Mouse (Mus musculus) cerebellum, adult 2 months (tissue): ENCODE measurements around the gene Galk1. TPM values are rescaled to one million over a fixed set of nuclear protein-coding genes. Genes with fewer than 3 reads are reported as not detected.

Source experiments
- DNase-seq, 2 experiments: peaks; one replicate each; pipeline ENCODE4 v3.0.0; 2021
- H3K27ac ChIP-seq: fragments of 200-500 bp; 2 replicates; pipeline ENCODE4 v1.5.1; 2012; ENCODE audit warnings: low read length, control low read depth, inconsistent platforms; ENCODE audit not compliant: insufficient read depth
- H3K27me3 ChIP-seq: fragments of 200-500 bp; 2 replicates; pipeline ENCODE4 v1.6.1; 2012; ENCODE audit warnings: inconsistent platforms, mild to moderate bottlenecking, low read length, moderate library complexity; ENCODE audit not compliant: control insufficient read depth, insufficient read depth
- H3K4me1 ChIP-seq: fragments of 200-500 bp; 2 replicates; pipeline ENCODE4 v1.6.1; 2011; ENCODE audit warnings: low read length; ENCODE audit not compliant: control insufficient read depth, insufficient read depth
- H3K4me3 ChIP-seq: fragments of 200-500 bp; replicated peaks from 2 replicates; pipeline ENCODE3; 2011; ENCODE audit warnings: mild to moderate bottlenecking, low read depth, low read length, control low read depth; ENCODE audit not compliant: insufficient read depth
- CTCF ChIP-seq: fragments of 200-500 bp; IDR thresholded peaks from 2 replicates; pipeline ENCODE4 v1.5.1; 2011; ENCODE audit warnings: low read depth, mild to moderate bottlenecking, control low read depth, low read length, moderate library complexity, borderline replicate concordance; ENCODE audit not compliant: insufficient read depth
- POLR2A ChIP-seq: fragments of 200-500 bp; IDR thresholded peaks from 2 replicates; pipeline ENCODE4 v1.6.1; 2011; ENCODE audit warnings: low read length, control low read depth, borderline replicate concordance; ENCODE audit not compliant: insufficient read depth
- WGBS: fragments of 180-500 bp; shearing (Covaris S2); methylation state at CpG from one replicate; pipeline ENCODE4 v1.1.7; 2018; 5-methylcytosine and 5-hydroxymethylcytosine counted together
- polyA plus RNA-seq: library from polyadenylated mRNA; depleted of rRNA; stranded (reverse); fragments of >200 nt; gene quantifications from 2 replicates; pipeline ENCODE4 v1.2.3, GENCODE M21; 2012

Gene Galk1
- polyA plus RNA-seq, 1 experiment = 14.8 TPM

- no peaks in the 10 kb centered on the region for H3K27me3 ChIP-seq
- peaks cover 11% of the 10 kb centered on the region for H3K4me1 ChIP-seq
- 18% methylated on average over 6 of the region's 6 CpGs for WGBS
- H3K27ac ChIP-seq = no peak overlapping the region
- TF ChIP-seq POLR2A = no peak
- no peak for TF ChIP-seq CTCF
- no peak overlapping the region for H3K4me3 ChIP-seq
- peak; percentile 51 to 60 for DNase-seq
Measured at GRCm38 (mm10) chr11:116040593-116040992, 28.1 kb upstream of the Galk1 start.

GRCm38 (mm10) chr11:116037826-116038225, 25.3 kb upstream of the Galk1 start:
- peaks cover 18% of the 10 kb centered on the region for H3K4me1 ChIP-seq
- no peak overlapping the region for H3K4me3 ChIP-seq
- no peaks in the 10 kb centered on the region for H3K27me3 ChIP-seq
- H3K27ac ChIP-seq = no peak overlapping the region
- TF ChIP-seq CTCF (no peak), POLR2A (no peak)
- WGBS = 89% methylated on average over 9 of the region's 9 CpGs
- DNase-seq = no peak

GRCm38 (mm10) chr11:116036671-116037070, 24.2 kb upstream of the Galk1 start:
- WGBS = 73% methylated on average over 3 of the region's 3 CpGs
- H3K27ac ChIP-seq = no peak overlapping the region
- TF ChIP-seq CTCF (no peak), POLR2A (no peak)

GRCm38 (mm10) chr11:116034584-116034983, 22.1 kb upstream of the Galk1 start:
- DNase-seq = no peak
- no peak overlapping the region for H3K4me3 ChIP-seq
- H3K27me3 ChIP-seq = no peaks in the 10 kb centered on the region
- no peak overlapping the region for H3K27ac ChIP-seq
- H3K4me1 ChIP-seq = peaks cover 19% of the 10 kb centered on the region
- WGBS = 93% methylated on average over 6 of the region's 6 CpGs
- TF ChIP-seq POLR2A (no peak), CTCF (no peak)

More at GRCm38 (mm10) chr11:116036671-116037070, 24.2 kb upstream of the Galk1 start:
- Histone ChIP-seq H3K4me3 (no peak overlapping the region), H3K27me3 (no peaks in the 10 kb centered on the region), H3K4me1 (peaks cover 21% of the 10 kb centered on the region)
- no peak for DNase-seq

GRCm38 (mm10) chr11:116030898-116031845, 18.7 kb upstream of the Galk1 start:
- Histone ChIP-seq H3K4me3 (peak overlapping the region; percentile 82), H3K27ac (peak overlapping the region; percentile 99), H3K27me3 (no peaks in the 10 kb centered on the region), H3K4me1 (peaks cover 19% of the 10 kb centered on the region)
- no peak for DNase-seq
- no peak for TF ChIP-seq POLR2A
- no peak for TF ChIP-seq CTCF
- WGBS = 20% methylated on average over 14 of the region's 14 CpGs

GRCm38 (mm10) chr11:116030088-116030897, 17.8 kb upstream of the Galk1 start, which contains the start of gene Unk:
Gene Unk (plus strand): TSS chr11:116030322.
- Histone ChIP-seq H3K27me3 (no peaks in the 10 kb centered on the region), H3K4me3 (peak within 1 kb of the TSS; percentile 82), H3K4me1 (peaks cover 19% of the 10 kb centered on the region), H3K27ac (peak within 1 kb of the TSS; percentile 99)
- TF ChIP-seq CTCF (no peak), POLR2A (peak; percentile 72)
- under 1% methylated on average over 66 of the region's 67 CpGs for WGBS
- DNase-seq = peak; percentile 99

GRCm38 (mm10) chr11:116029086-116029865, 16.8 kb upstream of the Galk1 start:
- 80% methylated on average over 6 of the region's 6 CpGs for WGBS

More at GRCm38 (mm10) chr11:116029086-116029865, 16.8 kb upstream of the Galk1 start:
- H3K4me1 ChIP-seq = peaks cover 15% of the 10 kb centered on the region
- peak overlapping the region; percentile 72 for H3K4me3 ChIP-seq
- DNase-seq = no peak
- no peak overlapping the region for H3K27ac ChIP-seq
- H3K27me3 ChIP-seq = no peaks in the 10 kb centered on the region
- no peak for TF ChIP-seq POLR2A
- TF ChIP-seq CTCF = no peak
